Mouse (Mus musculus) MEL (cell line): ENCODE data around the gene Lurap1l.

Source experiments
- BHLHE40 ChIP-seq: IDR thresholded peaks from 2 replicates; pipeline ENCODE4 v1.6.1; 2012; ENCODE audit warnings: low read depth, mild to moderate bottlenecking, inconsistent platforms, low read length, improper control_type of control experiment, borderline replicate concordance
- CTCF ChIP-seq, 3 experiments: IDR thresholded peaks in 2 of 3; conservative IDR thresholded peaks in 1 of 3; 2 replicates each; pipeline ENCODE4 v1.5.1; 2011 to 2012; ENCODE audit warnings: low read length in 3 of 3, low read depth in 2 of 3, mild to moderate bottlenecking in 2 of 3, improper control_type of control experiment in 1 of 3, inconsistent platforms in 1 of 3, mixed read lengths in 1 of 3, moderate library complexity in 1 of 3; ENCODE audit not compliant: control insufficient read depth in 1 of 3, insufficient read depth in 1 of 3, poor library complexity in 1 of 3, severe bottlenecking in 1 of 3
- E2F4 ChIP-seq: IDR thresholded peaks from 2 replicates; pipeline ENCODE4 v1.6.1; 2011; ENCODE audit warnings: low read depth, low read length, improper control_type of control experiment, borderline replicate concordance
- EP300 ChIP-seq, 2 experiments: IDR thresholded peaks; 2 replicates each; pipeline ENCODE4 v1.6.1; 2011; ENCODE audit warnings: improper control_type of control experiment in 2 of 2, low read length in 2 of 2, low read depth in 1 of 2, mild to moderate bottlenecking in 1 of 2
- GATA1 ChIP-seq: IDR thresholded peaks from 2 replicates; pipeline ENCODE4 v1.6.1; 2011; ENCODE audit warnings: low read depth, low read length, improper control_type of control experiment
- KAT2A ChIP-seq: conservative IDR thresholded peaks from 2 replicates; pipeline ENCODE4 v1.6.1; 2012; ENCODE audit warnings: low read depth, low read length, improper control_type of control experiment, inconsistent platforms
- MAFK ChIP-seq: IDR thresholded peaks from 2 replicates; pipeline ENCODE4 v1.6.1; 2011; ENCODE audit warnings: low read depth, mild to moderate bottlenecking, low read length, improper control_type of control experiment, borderline replicate concordance
- MAX ChIP-seq: IDR thresholded peaks from 2 replicates; pipeline ENCODE4 v1.6.1; 2011; ENCODE audit warnings: low read length, improper control_type of control experiment
- MYC ChIP-seq: IDR thresholded peaks from 2 replicates; pipeline ENCODE4 v1.6.1; 2011; ENCODE audit warnings: low read depth, mild to moderate bottlenecking, low read length, improper control_type of control experiment, moderate library complexity
- POLR2A ChIP-seq, 2 experiments: IDR thresholded peaks; 2 replicates each; pipeline ENCODE4 v1.6.1; 2011 to 2012; ENCODE audit warnings: low read length in 2 of 2, mild to moderate bottlenecking in 2 of 2, control low read depth in 1 of 2, improper control_type of control experiment in 1 of 2, low read depth in 1 of 2, moderate library complexity in 1 of 2; ENCODE audit not compliant: control insufficient read depth in 1 of 2, insufficient read depth in 1 of 2, poor library complexity in 1 of 2
- RCOR1 ChIP-seq: IDR thresholded peaks from 2 replicates; pipeline ENCODE4 v1.6.1; 2012; ENCODE audit warnings: low read depth, mild to moderate bottlenecking, inconsistent platforms, low read length, improper control_type of control experiment
- SMC3 ChIP-seq: IDR thresholded peaks from 2 replicates; pipeline ENCODE4 v1.6.1; 2011; ENCODE audit warnings: low read depth, low read length, improper control_type of control experiment
- TBP ChIP-seq: IDR thresholded peaks from 2 replicates; pipeline ENCODE4 v1.8.0; 2011; ENCODE audit warnings: low read depth, low read length, improper control_type of control experiment
- USF1 ChIP-seq: IDR thresholded peaks from 2 replicates; pipeline ENCODE4 v1.6.1; 2014; ENCODE audit warnings: low read depth, mild to moderate bottlenecking, inconsistent platforms, low read length, improper control_type of control experiment, moderate library complexity

GRCm38 (mm10) chr4:80941978-80942377 is 31.5 kb downstream of the Lurap1l start:
- TF ChIP-seq USF1 (no peak), MAX (no peak), POLR2A (IDR thresholded peaks at IDR 0.05; ENCODE audit: control insufficient read depth in 1 of 2, insufficient read depth in 1 of 2, low read depth in 1 of 2, low read length in 2 of 2, poor library complexity in 1 of 2) (no peak), CTCF (IDR thresholded peaks at IDR 0.05 in 2 of 3, conservative IDR thresholded peaks at IDR 0.05 in 1 of 3; ENCODE audit: control insufficient read depth in 1 of 3, insufficient read depth in 1 of 3, low read depth in 2 of 3, low read length in 3 of 3, poor library complexity in 1 of 3, severe bottlenecking in 1 of 3) (no peak), BHLHE40 (no peak), MYC (no peak), TBP (no peak), RCOR1 (no peak), GATA1 (no peak), E2F4 (no peak), MAFK (no peak), EP300 (IDR thresholded peaks at IDR 0.05; ENCODE audit: low read depth in 1 of 2, low read length in 2 of 2) (no peak), KAT2A (no peak), SMC3 (no peak)
